Mouse (Mus musculus): ENCODE measurements around the gene Gstt4. TPM values are rescaled to one million over a fixed set of nuclear protein-coding genes. Genes with fewer than 3 reads are reported as not detected.

Gene Gstt4
- polyA plus RNA-seq, 1 experiment from 2014 or later, result not detected

DNA sequence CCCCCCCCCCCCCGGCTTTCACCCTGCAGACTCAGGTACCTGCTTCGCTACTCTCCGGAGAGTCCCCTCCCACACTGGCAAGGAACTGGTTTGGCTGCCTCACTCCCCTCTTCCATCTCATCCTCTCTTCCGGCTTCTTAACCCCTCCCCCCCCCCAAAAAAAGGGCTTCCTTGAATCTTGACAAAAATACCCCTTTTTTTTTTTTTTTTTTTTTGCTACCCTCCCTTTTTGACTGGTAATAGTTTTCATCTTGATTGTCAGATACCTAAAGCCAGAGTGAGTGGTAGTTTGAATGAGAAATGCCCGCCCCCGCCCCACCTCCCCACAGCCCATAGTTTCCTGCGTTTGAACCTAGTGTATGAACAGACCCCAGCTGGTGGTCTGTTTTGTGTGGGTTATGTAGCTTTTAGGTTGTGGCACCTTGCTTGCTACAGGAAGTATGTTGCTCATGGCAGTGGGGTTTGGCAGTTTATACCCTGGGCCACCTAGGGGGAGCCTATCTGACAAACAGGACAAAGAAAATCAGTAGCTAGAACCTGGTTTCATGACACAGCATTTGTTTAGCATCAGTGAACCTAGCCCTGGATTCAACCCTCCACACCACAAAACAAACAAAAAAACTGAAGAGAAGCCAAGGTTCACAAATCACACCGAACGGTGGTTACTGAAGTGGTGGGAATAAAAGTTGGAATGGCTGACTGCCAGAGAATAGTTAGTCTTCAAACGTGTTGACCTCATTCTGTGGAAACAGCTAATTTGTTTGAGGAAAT, 13.6 kb upstream of the Gstt4 start:
- H3K9ac ChIP-seq, result 0 out of 2 replicates have a peak overlapping the region, but pooled peaks have one; percentile 59
- 10% methylated on average over 9 of the region's 10 CpGs for WGBS
- H3K27ac ChIP-seq (ENCODE audit: low read depth), result peak overlapping the region; percentile 80
- peak; percentile 32 for TF ChIP-seq CTCF (IDR thresholded peaks at IDR 0.05; ENCODE audit: low read depth)
- DNase-seq (peak; percentile 74), ATAC-seq (ENCODE audit: insufficient read depth) (no peak)
- H3K36me3 ChIP-seq (ENCODE audit: insufficient read depth), result no peaks in the 10 kb centered on the region
- peaks cover 23% of the 10 kb centered on the region for H3K4me1 ChIP-seq (ENCODE audit: insufficient read depth)
- no peaks in the 10 kb centered on the region for H3K9me3 ChIP-seq (ENCODE audit: low read depth, low read length)
- peak overlapping the region; percentile 41 for H3K4me3 ChIP-seq (ENCODE audit: low read depth, low read length)
- no peaks in the 10 kb centered on the region for H3K27me3 ChIP-seq (ENCODE audit: insufficient read depth, low read length)
- peak overlapping the region; percentile 74 for H3K4me2 ChIP-seq

DNA sequence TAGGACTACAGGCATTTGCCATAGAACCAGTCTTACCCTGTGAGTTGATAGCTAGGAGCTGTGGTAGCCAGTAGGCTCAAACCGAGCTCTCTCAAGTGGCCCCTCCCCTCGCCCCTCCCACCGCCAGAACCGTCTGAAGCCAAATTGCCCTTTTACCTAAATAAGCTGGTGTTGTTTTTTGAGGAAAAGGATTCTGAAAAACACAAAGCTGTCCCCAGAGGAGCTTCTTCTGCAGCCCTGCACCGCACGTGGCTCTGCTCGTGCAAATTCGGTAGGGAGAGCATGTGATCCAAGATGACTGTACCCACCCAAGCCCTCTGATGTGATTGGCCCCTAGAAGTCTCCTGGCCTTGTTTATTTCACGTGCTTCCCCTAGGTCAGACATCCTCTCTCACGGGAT, 13.0 kb upstream of the Gstt4 start:
- WGBS, result 2% methylated on average over 10 of the region's 10 CpGs
- H3K4me1 ChIP-seq (ENCODE audit: insufficient read depth), result peaks cover 23% of the 10 kb centered on the region
- H3K4me2 ChIP-seq, result peak overlapping the region; percentile 74
- H3K4me3 ChIP-seq (ENCODE audit: low read depth, low read length), result peak overlapping the region; percentile 41
- no peaks in the 10 kb centered on the region for H3K27me3 ChIP-seq (ENCODE audit: insufficient read depth, low read length)
- DNase-seq, result peak; percentile 61
- TF ChIP-seq CTCF (IDR thresholded peaks at IDR 0.05; ENCODE audit: low read depth), result no peak
- 0 out of 2 replicates have a peak overlapping the region, but pooled peaks have one; percentile 54 for H3K27ac ChIP-seq (ENCODE audit: low read depth)
- ATAC-seq (ENCODE audit: insufficient read depth), result peak; percentile 10; the same call in 1 of the 2 replicates
- H3K9ac ChIP-seq, result peak overlapping the region; percentile 9; the same call in 1 of the 2 replicates
- no peaks in the 10 kb centered on the region for H3K9me3 ChIP-seq (ENCODE audit: low read depth, low read length)
- H3K36me3 ChIP-seq (ENCODE audit: insufficient read depth), result no peaks in the 10 kb centered on the region

DNA sequence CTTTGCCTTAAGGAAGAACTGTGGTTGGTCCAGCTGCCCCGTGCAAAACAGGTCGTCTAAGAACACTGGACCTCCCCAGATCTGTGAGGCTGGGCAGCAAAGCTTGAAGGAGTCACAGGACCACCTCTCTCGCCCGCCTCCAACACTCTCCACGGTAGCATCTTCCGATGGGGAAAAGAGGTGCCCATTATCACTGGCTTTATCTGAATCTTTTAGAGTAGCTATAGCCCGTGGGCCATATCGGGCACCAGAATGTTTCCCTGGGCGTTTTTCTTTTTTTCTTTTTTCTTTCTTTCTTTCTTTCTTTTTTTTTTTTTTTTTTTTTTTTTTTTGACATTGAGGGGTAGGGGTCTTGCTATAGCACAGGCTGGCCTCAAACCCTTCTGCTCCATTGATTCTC, 12.4 kb upstream of the Gstt4 start:
- 15% methylated on average over 9 of the region's 9 CpGs for WGBS
- DNase-seq (no peak), ATAC-seq (ENCODE audit: insufficient read depth) (no peak)
- Histone ChIP-seq H3K4me2 (peak overlapping the region; percentile 74), H3K4me1 (ENCODE audit: insufficient read depth) (peaks cover 23% of the 10 kb centered on the region), H3K4me3 (ENCODE audit: low read depth, low read length) (peak overlapping the region; percentile 41), H3K9ac (peak overlapping the region; percentile 58), H3K27me3 (ENCODE audit: insufficient read depth, low read length) (no peaks in the 10 kb centered on the region), H3K36me3 (ENCODE audit: insufficient read depth) (no peaks in the 10 kb centered on the region), H3K27ac (ENCODE audit: low read depth) (peak overlapping the region; percentile 70), H3K9me3 (ENCODE audit: low read depth, low read length) (no peaks in the 10 kb centered on the region)
- no peak for TF ChIP-seq CTCF (IDR thresholded peaks at IDR 0.05; ENCODE audit: low read depth)

DNA sequence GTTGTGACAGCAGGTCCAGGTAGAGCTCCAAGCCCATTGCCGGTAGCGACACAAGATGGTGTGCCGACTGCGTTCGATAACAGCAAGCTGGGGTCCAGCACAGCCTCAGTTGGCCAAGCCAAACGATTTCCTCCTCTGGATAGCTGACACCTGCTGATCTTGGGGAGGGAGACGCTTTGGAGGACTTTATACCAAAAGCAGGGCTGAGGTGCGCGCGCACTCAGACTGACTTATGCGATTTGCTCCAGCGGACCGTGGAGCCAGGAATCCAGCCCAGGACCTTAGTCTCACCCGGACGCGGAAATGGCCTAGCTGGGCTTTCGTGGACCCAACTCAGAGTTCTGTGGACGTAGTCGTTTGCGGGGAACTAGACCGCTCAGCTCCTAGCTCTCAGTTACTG, 11.9 kb upstream of the Gstt4 start:
- no peak for TF ChIP-seq CTCF (IDR thresholded peaks at IDR 0.05; ENCODE audit: low read depth)
- 2% methylated on average over 21 of the region's 21 CpGs for WGBS
- Histone ChIP-seq H3K27ac (ENCODE audit: low read depth) (peak overlapping the region; percentile 70), H3K27me3 (ENCODE audit: insufficient read depth, low read length) (no peaks in the 10 kb centered on the region), H3K9me3 (ENCODE audit: low read depth, low read length) (no peaks in the 10 kb centered on the region), H3K4me2 (peak overlapping the region; percentile 74), H3K4me3 (ENCODE audit: low read depth, low read length) (peak overlapping the region; percentile 41), H3K9ac (peak overlapping the region; percentile 58), H3K4me1 (ENCODE audit: insufficient read depth) (peaks cover 23% of the 10 kb centered on the region), H3K36me3 (ENCODE audit: insufficient read depth) (no peaks in the 10 kb centered on the region)
- ATAC-seq (ENCODE audit: insufficient read depth), result no peak
- DNase-seq, result peak; percentile 88

DNA sequence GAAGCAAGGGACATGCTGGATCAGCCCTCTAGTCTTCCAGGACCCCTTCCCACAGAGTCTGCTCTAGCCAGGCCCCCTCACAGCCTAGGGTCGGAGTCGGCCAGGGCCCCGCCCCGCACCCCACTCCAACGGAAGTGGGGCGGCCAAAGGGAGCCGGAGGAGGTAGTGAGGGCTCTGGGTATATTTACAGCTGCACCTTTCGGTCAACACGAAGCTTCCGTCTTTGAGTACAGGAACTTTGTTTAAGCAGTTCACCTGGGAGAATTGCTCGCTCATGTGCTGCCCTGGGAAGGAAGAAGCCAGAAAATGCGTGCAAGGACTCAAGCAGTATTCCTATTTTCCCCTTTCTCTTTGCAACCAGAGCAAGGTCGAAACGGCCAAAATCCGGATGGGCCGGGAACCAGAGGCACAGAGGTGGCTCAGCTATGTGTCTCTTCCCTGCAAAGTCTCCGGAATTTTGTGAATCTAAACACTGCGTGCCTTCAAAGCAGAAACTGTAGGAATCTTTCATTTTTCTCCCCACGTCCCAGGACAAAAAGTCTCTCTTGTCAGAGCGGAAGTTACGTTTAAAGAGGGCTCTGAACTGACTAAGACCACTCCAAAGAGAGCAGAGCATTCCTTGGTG, 11.2 kb upstream of the Gstt4 start:
- Histone ChIP-seq H3K36me3 (ENCODE audit: insufficient read depth) (no peaks in the 10 kb centered on the region), H3K4me3 (ENCODE audit: low read depth, low read length) (peak overlapping the region; percentile 41), H3K27ac (ENCODE audit: low read depth) (peak overlapping the region; percentile 70), H3K9ac (peak overlapping the region; percentile 54), H3K4me1 (ENCODE audit: insufficient read depth) (peaks cover 25% of the 10 kb centered on the region), H3K27me3 (ENCODE audit: insufficient read depth, low read length) (no peaks in the 10 kb centered on the region), H3K9me3 (ENCODE audit: low read depth, low read length) (no peaks in the 10 kb centered on the region), H3K4me2 (peak overlapping the region; percentile 74)
- ATAC-seq (ENCODE audit: insufficient read depth), result no peak
- 6% methylated on average over 21 of the region's 21 CpGs for WGBS
- no peak for TF ChIP-seq CTCF (IDR thresholded peaks at IDR 0.05; ENCODE audit: low read depth)
- DNase-seq, result peak; percentile 43

DNA sequence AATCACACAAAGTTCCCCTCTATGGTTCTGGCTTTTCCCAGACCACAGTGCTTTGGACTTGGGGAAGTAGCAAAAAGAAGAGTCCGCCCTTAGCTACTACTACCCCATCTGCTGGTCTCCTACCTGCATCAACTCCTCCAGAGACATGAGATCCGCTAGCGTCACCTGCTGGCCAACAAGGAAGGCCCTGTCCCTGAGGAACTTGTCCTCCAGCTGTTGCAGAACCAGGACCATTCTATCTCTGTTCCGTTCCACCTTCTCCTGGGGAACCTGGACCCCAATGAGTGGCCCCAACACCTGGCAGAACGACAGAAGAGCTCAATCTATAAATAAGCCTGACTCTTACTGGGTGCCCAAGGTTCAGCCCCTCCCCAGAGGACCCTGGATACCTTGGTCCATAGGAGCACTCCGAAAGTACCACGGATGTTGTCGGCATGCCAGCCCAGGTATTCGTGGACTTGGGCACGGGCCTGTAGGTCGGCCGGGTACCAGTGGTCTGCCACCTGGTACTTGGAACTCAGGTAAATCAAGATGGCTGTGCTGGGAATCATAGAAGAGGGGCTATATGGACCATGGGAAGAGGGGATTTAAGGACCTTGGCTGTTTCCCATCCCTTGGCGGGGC, 10.0 kb upstream of the Gstt4 start:
- Histone ChIP-seq H3K4me3 (ENCODE audit: low read depth, low read length) (no peak overlapping the region), H3K4me2 (no peak overlapping the region), H3K9ac (no peak overlapping the region), H3K27me3 (ENCODE audit: insufficient read depth, low read length) (no peaks in the 10 kb centered on the region), H3K27ac (ENCODE audit: low read depth) (no peak overlapping the region), H3K36me3 (ENCODE audit: insufficient read depth) (no peaks in the 10 kb centered on the region), H3K4me1 (ENCODE audit: insufficient read depth) (peaks cover 22% of the 10 kb centered on the region), H3K9me3 (ENCODE audit: low read depth, low read length) (no peaks in the 10 kb centered on the region)
- no peak for ATAC-seq (ENCODE audit: insufficient read depth)
- TF ChIP-seq CTCF (IDR thresholded peaks at IDR 0.05; ENCODE audit: low read depth), result peak; percentile 82
- peak; percentile 71 for DNase-seq
- WGBS, result 63% methylated on average over 13 of the region's 13 CpGs

DNA sequence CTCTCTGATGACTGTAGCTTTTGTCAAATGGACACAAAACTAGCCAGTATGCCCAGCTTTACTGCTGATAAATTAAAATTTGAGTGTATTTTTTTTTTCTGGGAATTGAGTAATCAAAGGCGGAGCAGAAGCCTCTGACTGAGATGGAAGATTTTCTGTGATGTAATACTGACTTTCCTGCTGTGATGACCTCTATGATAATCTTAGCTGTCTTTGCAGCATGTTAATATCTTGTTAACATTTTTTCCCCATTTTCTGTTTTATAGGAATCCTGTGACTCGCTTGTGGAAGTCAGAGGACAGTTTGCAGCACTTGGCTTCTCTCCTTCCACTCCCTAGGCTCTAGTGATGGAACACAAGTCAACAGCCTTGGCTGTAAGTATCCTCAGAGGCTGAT, 7.9 kb upstream of the Gstt4 start:
- WGBS, result 82% methylated on average over 2 of the region's 2 CpGs

More for the DNA sequence above, 7.9 kb upstream of the Gstt4 start:
- DNase-seq, result no peak
- H3K36me3 ChIP-seq (ENCODE audit: insufficient read depth), result no peaks in the 10 kb centered on the region
- H3K9me3 ChIP-seq (ENCODE audit: low read depth, low read length), result no peaks in the 10 kb centered on the region
- no peak for TF ChIP-seq CTCF (IDR thresholded peaks at IDR 0.05; ENCODE audit: low read depth)
- H3K4me3 ChIP-seq (ENCODE audit: low read depth, low read length), result no peak overlapping the region
- H3K4me1 ChIP-seq (ENCODE audit: insufficient read depth), result peaks cover 11% of the 10 kb centered on the region
- H3K27me3 ChIP-seq (ENCODE audit: insufficient read depth, low read length), result no peaks in the 10 kb centered on the region
- no peak overlapping the region for H3K9ac ChIP-seq
- ATAC-seq (ENCODE audit: insufficient read depth), result no peak
- H3K27ac ChIP-seq (ENCODE audit: low read depth), result no peak overlapping the region
- H3K4me2 ChIP-seq, result no peak overlapping the region
